Mouse (Mus musculus) neutrophil, adult 5-6 weeks (primary cell): ENCODE results near the gene Krt20. TPM values are rescaled to one million over a fixed set of nuclear protein-coding genes. Genes with fewer than 3 reads are reported as not detected.

Source experiments
- total RNA-seq: library from RNA; stranded (forward); fragments of 200-1000 nt; gene quantifications from 2 replicates; pipeline ENCODE4 v1.2.3, GENCODE M21; 2017

The Krt20 gene
- total RNA-seq, 1 experiment from 2014 or later, result not detected

Other genes starting within 250 kb of the Krt20 start
- 225 and 242 TPM in 2 replicates for gene Smarce1, start 207.1 kb downstream of the Krt20 start, total RNA-seq
- gene Krt222, start 194.1 kb downstream of the Krt20 start, total RNA-seq, result 3.8 and 4.9 TPM in 2 replicates
- gene Krt24, start 152.9 kb downstream of the Krt20 start, total RNA-seq, result not detected in 2 replicates
- not detected in 2 replicates for gene Krt25, start 115.2 kb downstream of the Krt20 start, total RNA-seq
- not detected in 2 replicates for gene Krt26, start 100.2 kb downstream of the Krt20 start, total RNA-seq
- not detected in 2 replicates for gene Krt27, start 87.0 kb downstream of the Krt20 start, total RNA-seq
- gene Krt28, start 63.2 kb downstream of the Krt20 start, total RNA-seq, result not detected in 2 replicates
- 0.93 TPM in 1 of 2 replicates, not detected in the other for gene Krt10, start 48.8 kb downstream of the Krt20 start, total RNA-seq
- 0.58 TPM in 1 of 2 replicates, not detected in the other for gene Krt12, start 15.9 kb downstream of the Krt20 start, total RNA-seq
- 1.5 and 2.9 TPM in 2 replicates for gene Krt23, start 55.0 kb upstream of the Krt20 start, total RNA-seq
- not detected in 2 replicates for gene Krt39, start 83.2 kb upstream of the Krt20 start, total RNA-seq
- gene Krt40, start 105.0 kb upstream of the Krt20 start, total RNA-seq, result not detected in 2 replicates
- gene Krtap3-3, start 112.7 kb upstream of the Krt20 start, total RNA-seq, result not detected in 2 replicates
- not detected in 2 replicates for gene Krtap3-2, start 118.7 kb upstream of the Krt20 start, total RNA-seq
- not detected in 2 replicates for gene Gm11939, start 121.3 kb upstream of the Krt20 start, total RNA-seq
- gene Krtap3-1, start 128.5 kb upstream of the Krt20 start, total RNA-seq, result not detected in 2 replicates
- gene Krtap1-5, start 142.9 kb upstream of the Krt20 start, total RNA-seq, result not detected in 2 replicates
- not detected in 2 replicates for gene Krtap1-4, start 145.5 kb upstream of the Krt20 start, total RNA-seq
- not detected in 2 replicates for gene Krtap1-3, start 153.2 kb upstream of the Krt20 start, total RNA-seq
- gene Krtap9-3, start 160.0 kb upstream of the Krt20 start, total RNA-seq, result not detected in 2 replicates
- not detected in 2 replicates for gene Gm11938, start 165.2 kb upstream of the Krt20 start, total RNA-seq
- gene Gm11937, start 172.0 kb upstream of the Krt20 start, total RNA-seq, result not detected in 2 replicates
- gene Krtap2-4, start 176.7 kb upstream of the Krt20 start, total RNA-seq, result not detected in 2 replicates
- gene Gm11562, start 182.3 kb upstream of the Krt20 start, total RNA-seq, result not detected in 2 replicates
- gene Krtap4-1, start 190.1 kb upstream of the Krt20 start, total RNA-seq, result not detected in 2 replicates
- gene Krtap4-2, start 196.9 kb upstream of the Krt20 start, total RNA-seq, result not detected in 2 replicates
- not detected in 2 replicates for gene Krtap4-7, start 205.9 kb upstream of the Krt20 start, total RNA-seq
- gene Gm11555, start 212.1 kb upstream of the Krt20 start, total RNA-seq, result not detected in 2 replicates
- gene Gm11563, start 220.8 kb upstream of the Krt20 start, total RNA-seq, result not detected in 2 replicates
- gene Krtap4-6, start 227.8 kb upstream of the Krt20 start, total RNA-seq, result not detected in 2 replicates